Mouse (Mus musculus) CH12.LX (cell line): Measurements from ENCODE around the gene Csf1.

Source experiments
- BHLHE40 ChIP-seq: IDR thresholded peaks from 2 replicates; pipeline ENCODE4 v1.6.1; 2011; ENCODE audit warnings: mild to moderate bottlenecking, low read depth, low read length, improper control_type of control experiment
- CHD1 ChIP-seq: IDR thresholded peaks from 2 replicates; pipeline ENCODE4 v1.6.1; 2012; ENCODE audit warnings: low read depth, low read length, improper control_type of control experiment, inconsistent platforms
- PAX5 ChIP-seq: IDR thresholded peaks from 2 replicates; pipeline ENCODE4 v1.6.1; 2012; ENCODE audit warnings: low read length, inconsistent platforms, mixed read lengths
- SMC3 ChIP-seq: IDR thresholded peaks from 2 replicates; pipeline ENCODE4 v1.6.1; 2011; ENCODE audit warnings: low read depth, low read length, improper control_type of control experiment

DNA sequence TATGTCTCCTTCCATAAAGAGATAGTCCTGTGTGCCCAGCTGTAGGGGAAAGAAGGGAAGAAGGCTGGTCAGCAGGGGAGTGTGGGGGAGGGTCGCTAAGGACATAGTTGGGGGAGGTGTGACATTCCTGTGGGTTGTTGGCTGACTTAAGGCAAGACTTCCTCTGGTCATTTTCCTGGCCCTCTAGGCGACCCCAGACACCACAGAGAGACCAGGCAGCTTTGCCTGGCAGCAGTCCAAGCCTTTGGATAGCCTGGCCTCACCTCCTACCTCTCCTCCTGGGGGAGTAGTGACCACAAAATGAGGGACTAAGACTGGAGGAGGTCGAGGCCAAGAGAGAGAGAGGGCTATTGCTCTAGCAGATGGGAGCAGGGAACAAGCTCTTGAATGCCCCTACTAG is 17.2 kb downstream of the Csf1 start:
- TF ChIP-seq SMC3, result no peak
- TF ChIP-seq BHLHE40, result no peak
- no peak for TF ChIP-seq CHD1
- no peak for TF ChIP-seq PAX5
